Mouse (Mus musculus) megakaryocyte-erythroid progenitor cell, adult 5-6 weeks (primary cell): Measurements from ENCODE around the gene Uba6. TPM values are rescaled to one million over a fixed set of nuclear protein-coding genes. Genes with fewer than 3 reads are reported as not detected.

Experiments
- ATAC-seq: replicated peaks from 2 replicates; pipeline ENCODE4 v1.8.0; 2016; ENCODE audit warnings: mild to moderate bottlenecking, inconsistent platforms; ENCODE audit not compliant: severe bottlenecking, poor library complexity, low FRiP score, low TSS enrichment
- total RNA-seq, 2 experiments: library from RNA; stranded (forward) in 1 of 2; stranded (reverse) in 1 of 2; fragments of 200-1000, 215-1000 nt in 1 of 2; fragments of >200 nt in 1 of 2; fragmentation: Nextera tagmentation in 1 of 2; gene quantifications; 2 replicates each; pipeline ENCODE4 v1.2.3; 2014 to 2017

Gene Uba6
- total RNA-seq, 2 experiments from 2014 or later = 23.8 TPM

DNA sequence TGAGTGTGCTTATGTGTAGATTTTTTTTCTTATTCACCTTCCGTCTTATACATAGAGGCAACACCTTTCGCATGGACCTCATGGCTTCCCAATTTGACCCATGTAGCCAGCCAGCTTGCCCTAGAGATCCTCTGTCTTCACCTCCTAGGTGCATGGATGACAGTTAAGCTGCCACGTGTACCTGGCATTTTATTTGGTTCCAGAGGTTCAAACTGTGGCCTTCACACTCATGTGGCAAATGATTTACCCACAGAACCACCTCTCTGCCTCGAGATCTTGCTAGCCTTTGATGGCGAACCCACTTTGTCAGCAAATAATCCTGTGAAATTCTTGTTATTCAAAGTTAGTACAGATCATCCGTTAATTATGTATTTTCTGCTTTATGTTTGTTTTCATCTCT, 88.6 kb downstream of the Uba6 start:
- ATAC-seq = no peak

GRCm38 (mm10) chr5:86078720-86079334, 93.8 kb downstream of the Uba6 start:
- no peak for ATAC-seq

DNA sequence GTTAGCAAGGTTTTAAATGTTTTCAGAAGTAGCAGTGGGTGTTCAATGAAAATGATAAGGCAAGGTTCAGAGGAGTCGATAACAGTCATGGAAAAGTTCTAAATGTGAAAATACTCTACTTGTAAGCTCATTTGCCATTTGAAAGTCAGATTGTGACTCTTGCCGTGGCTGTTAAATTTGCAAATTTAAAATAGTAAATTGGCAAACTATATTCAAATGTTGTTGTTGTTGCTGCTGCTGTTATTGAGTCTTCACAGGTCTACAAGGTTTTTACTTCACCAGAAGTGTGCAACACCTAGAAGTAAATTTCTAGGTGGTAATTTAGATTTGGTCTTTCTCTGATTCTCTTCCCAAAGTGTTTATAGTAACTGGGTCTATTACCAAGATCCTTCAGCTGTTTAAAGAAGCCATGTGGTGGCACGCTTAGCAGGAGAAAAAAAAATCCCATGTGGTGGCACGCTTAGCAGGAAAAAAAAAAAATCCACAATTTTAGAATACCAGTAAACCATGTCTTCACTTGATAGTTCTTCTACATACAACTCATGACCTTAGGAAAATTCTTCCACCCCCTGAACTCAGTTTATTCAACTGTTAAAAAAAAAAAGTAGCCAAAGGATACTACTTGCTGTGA, 99.7 kb downstream of the Uba6 start:
- no peak for ATAC-seq

GRCm38 (mm10) chr5:86071538-86071937, 101.1 kb downstream of the Uba6 start, which contains the start of gene Stap1:
Stap1 (plus strand) TSS chr5:86071746.
- ATAC-seq = peak; percentile 15

DNA sequence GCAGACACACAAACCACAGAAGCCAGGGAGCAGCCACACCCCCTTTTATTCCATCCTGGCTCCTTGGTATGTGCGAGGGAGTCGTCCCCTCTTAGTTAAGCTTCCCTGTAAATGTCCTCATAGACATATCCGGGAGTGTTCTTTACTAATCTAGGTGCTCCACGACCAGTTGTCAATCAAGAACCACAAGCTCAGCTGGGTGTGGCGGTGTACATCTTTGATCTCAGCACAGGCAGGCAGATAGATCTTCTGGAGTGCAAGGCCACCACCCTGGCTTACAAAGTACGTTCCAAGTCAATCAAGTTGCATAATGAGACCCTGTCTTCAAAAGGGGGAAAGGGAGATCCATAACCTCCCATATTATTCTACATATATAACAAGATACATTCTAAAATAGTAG, 103.5 kb downstream of the Uba6 start:
- ATAC-seq = no peak

DNA sequence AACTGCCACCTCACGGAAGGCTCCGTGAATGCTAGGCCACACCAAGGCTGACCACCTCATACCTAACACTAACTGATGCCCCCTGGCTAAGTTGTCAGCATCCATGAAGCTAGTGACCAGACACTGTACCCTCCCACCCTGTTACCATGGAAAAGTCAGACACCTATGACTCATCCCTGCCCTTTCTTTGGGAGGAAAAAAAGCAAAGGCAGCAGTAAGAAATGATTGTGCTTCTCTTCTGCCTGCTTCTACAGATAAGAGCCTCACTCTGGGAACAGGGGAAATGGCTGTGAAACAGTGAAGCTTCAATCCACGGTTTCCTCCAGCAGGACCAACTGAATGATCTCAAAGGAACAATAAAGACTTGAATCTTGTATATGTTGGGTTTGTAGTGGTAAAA, 104.2 kb downstream of the Uba6 start:
- no peak for ATAC-seq

GRCm38 (mm10) chr5:86066551-86066929, 106.1 kb downstream of the Uba6 start:
- ATAC-seq = peak; percentile 60

GRCm38 (mm10) chr5:86065876-86066550, 106.6 kb downstream of the Uba6 start:
- ATAC-seq = peak; percentile 10; the same call in 1 of the 2 replicates

GRCm38 (mm10) chr5:86065101-86065875, 107.3 kb downstream of the Uba6 start, which contains the start of gene Cenpc1:
Cenpc1 (minus strand) TSS chr5:86065583.
- peak; percentile 88 for ATAC-seq

DNA sequence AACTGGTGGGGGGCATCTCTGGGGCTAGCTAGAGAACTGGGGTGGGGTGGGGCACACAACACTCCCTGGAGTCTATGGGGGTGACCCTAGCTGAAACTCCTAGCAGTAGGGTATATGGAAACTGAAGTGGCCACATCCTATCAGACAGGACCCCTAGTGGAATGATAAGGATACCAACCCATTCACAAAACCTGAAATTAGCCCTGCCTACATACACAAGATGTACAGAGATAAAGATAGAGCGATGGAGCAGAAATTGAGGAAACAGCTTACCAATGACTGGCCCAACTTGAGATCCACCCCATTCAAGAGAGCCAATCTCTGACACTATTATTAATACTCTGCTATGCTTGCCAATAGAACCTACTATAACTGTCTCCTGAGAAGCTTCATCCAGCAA, 109.1 kb downstream of the Uba6 start:
- ATAC-seq = peak; percentile 9

Other genes starting within 250 kb of the Uba6 start
- 43.1 and 43.7 TPM in 2 replicates for gene Cenpc1, start 107.2 kb downstream of the Uba6 start, total RNA-seq (2014; fragmentation: Nextera tagmentation)
- 38.9 and 69.7 TPM in 2 replicates for gene Cenpc1, start 107.2 kb downstream of the Uba6 start, total RNA-seq (2017)
- 12.0 and 15.9 TPM in 2 replicates for gene Stap1, start 101.1 kb downstream of the Uba6 start, total RNA-seq (2014; fragmentation: Nextera tagmentation)
- gene Stap1, start 101.1 kb downstream of the Uba6 start, total RNA-seq (2017) = 25.4 and 29.2 TPM in 2 replicates
- not detected in 2 replicates for gene Gnrhr, start 25.1 kb upstream of the Uba6 start, total RNA-seq (2014; fragmentation: Nextera tagmentation)
- gene Gnrhr, start 25.1 kb upstream of the Uba6 start, total RNA-seq (2017) = not detected in 2 replicates
- not detected in 2 replicates for gene Tmprss11c, start 116.5 kb upstream of the Uba6 start, total RNA-seq (2014; fragmentation: Nextera tagmentation)
- not detected in 2 replicates for gene Tmprss11c, start 116.5 kb upstream of the Uba6 start, total RNA-seq (2017)
- not detected in 2 replicates for gene Tmprss11d, start 200.6 kb upstream of the Uba6 start, total RNA-seq (2014; fragmentation: Nextera tagmentation)
- not detected in 2 replicates for gene Tmprss11d, start 200.6 kb upstream of the Uba6 start, total RNA-seq (2017)